Mouse (Mus musculus) ES-CJ7 (cell line): ENCODE measurements at regions not wholly inside any gene's neighbourhood (a gene's known extent, or its start where the extent isn't known, plus 50 kb on each side); places are given as distances from the start of the nearest gene placed in this dataset.

ENCODE experiments used
- DNase-seq: peaks from one replicate; pipeline ENCODE4 v3.0.0; 2011; ENCODE audit warnings: low read depth, low spot score

- peak; percentile 38 for DNase-seq
Observed at GRCm38 (mm10) chr2:71690277-71691161, 54.9 kb upstream of the Itga6 start.

GRCm38 (mm10) chr2:71694758-71695310 lies 50.6 kb upstream of the Itga6 start:
- DNase-seq, result no peak
